Mouse (Mus musculus) G1E (cell line): ENCODE data around the gene Atp8a1. TPM values are rescaled to one million over a fixed set of nuclear protein-coding genes. Genes with fewer than 3 reads are reported as not detected.
A peak's percentile ranks its signal among the peaks of the same experiment; 100 is the strongest.

Experiments used
- ATAC-seq: 2 replicates; pipeline ENCODE4 v1.8.0; 2016; ENCODE audit warnings: mild to moderate bottlenecking; ENCODE audit not compliant: insufficient number of reproducible peaks, poor library complexity, low FRiP score, severe bottlenecking; ENCODE audit errors: extremely low read depth
- DNase-seq: peaks from one replicate; pipeline ENCODE4 v3.0.0; 2012; ENCODE audit warnings: low spot score
- H3K27me3 ChIP-seq: 2 replicates; pipeline ENCODE4 v1.6.1; 2012; ENCODE audit warnings: mild to moderate bottlenecking, low read length, inconsistent platforms; ENCODE audit not compliant: insufficient read depth
- H3K36me3 ChIP-seq: replicated peaks from 2 replicates; pipeline ENCODE3; 2012; ENCODE audit warnings: mild to moderate bottlenecking, inconsistent platforms
- H3K4me1 ChIP-seq: 2 replicates; pipeline ENCODE4 v1.6.1; 2012; ENCODE audit warnings: low read depth, low read length, inconsistent platforms, mixed read lengths; ENCODE audit not compliant: insufficient read depth
- H3K4me3 ChIP-seq: 2 replicates; pipeline ENCODE4 v1.5.1; 2012; ENCODE audit warnings: low read depth, mild to moderate bottlenecking, inconsistent platforms, low read length, moderate library complexity, mixed read lengths
- H3K9me3 ChIP-seq: replicated peaks from 2 replicates; pipeline ENCODE4 v1.6.1; 2012; ENCODE audit warnings: inconsistent platforms
- CTCF ChIP-seq: IDR thresholded peaks from 2 replicates; pipeline ENCODE4 v1.5.1; 2012; ENCODE audit warnings: low read depth, low read length, inconsistent platforms, mixed read lengths
- GATA1 ChIP-seq: IDR thresholded peaks from 2 replicates; pipeline ENCODE4 v1.6.1; 2012; ENCODE audit warnings: borderline replicate concordance, low read length, inconsistent platforms, mixed read lengths
- GATA2 ChIP-seq: IDR thresholded peaks from 2 replicates; pipeline ENCODE4 v1.6.1; 2012; ENCODE audit warnings: low read depth, low read length, inconsistent platforms, borderline replicate concordance
- POLR2AphosphoS5 ChIP-seq: IDR thresholded peaks from 2 replicates; pipeline ENCODE4 v1.6.1; 2012; ENCODE audit warnings: low read depth, low read length, inconsistent platforms; ENCODE audit not compliant: insufficient replicate concordance
- TAL1 ChIP-seq: conservative IDR thresholded peaks from 2 replicates; pipeline ENCODE4 v1.6.1; 2012; ENCODE audit warnings: low read depth, low read length, inconsistent platforms, mixed read lengths
- polyA plus RNA-seq: library from polyadenylated mRNA; stranded (reverse); fragments of >175 nt; gene quantifications from 2 replicates; pipeline ENCODE4 v1.2.3, GENCODE M21; 2012
- total RNA-seq, 2 experiments: library from RNA; stranded (forward) in 1 of 2; stranded (reverse) in 1 of 2; fragments of 200-1000 nt in 1 of 2; fragments of >200 nt in 1 of 2; fragmentation: Nextera tagmentation in 1 of 2; gene quantifications; 2 replicates each; pipeline ENCODE4 v1.2.3; 2014 to 2017

Atp8a1 gene
- total and polyA plus RNA-seq, 3 experiments = 13.5 to 156 (median 75.0) TPM

DNA sequence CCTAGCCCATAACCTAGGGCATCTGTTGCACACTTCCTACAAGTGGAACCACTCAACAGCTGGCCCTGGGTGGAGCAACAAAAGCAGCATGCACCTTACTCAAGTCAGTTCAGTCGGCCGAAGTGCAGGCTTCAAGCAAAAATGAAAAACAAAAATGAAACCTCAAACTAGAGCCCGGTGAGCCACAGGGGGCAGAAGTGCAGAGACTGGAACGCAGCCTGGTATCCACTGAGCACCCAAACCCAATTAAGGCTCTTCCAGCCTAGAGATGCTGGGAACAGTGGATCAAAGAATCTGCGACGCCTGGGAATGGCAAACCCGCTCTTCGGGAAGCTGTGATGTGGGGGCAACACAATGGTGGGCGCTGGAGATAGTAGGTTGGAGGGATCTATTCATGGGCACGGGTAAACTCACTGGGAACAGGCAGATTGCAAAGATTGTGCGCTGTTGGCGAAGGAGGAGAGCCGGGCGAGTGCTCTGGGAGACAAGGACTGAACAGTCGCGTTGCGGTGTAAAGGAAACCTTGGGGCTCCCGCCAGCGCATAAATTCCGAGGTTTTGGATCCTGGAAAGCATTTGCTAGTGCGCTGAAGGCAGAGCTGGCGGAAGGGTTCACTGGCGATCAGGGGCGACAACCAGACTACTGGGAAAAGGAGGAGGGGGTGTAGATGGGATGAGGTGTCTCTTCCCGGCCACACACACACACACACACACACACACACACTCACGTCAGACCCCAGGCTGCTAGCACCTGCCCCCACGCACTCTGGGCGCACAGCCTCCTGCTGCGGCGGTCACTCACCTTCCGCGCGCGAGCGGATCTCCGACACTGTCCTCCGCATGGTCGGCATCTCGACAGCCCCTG, 641 bp downstream of the Atp8a1 start:
- Histone ChIP-seq H3K4me1 (peaks cover 66% of the 10 kb centered on the region), H3K4me3 (peak overlapping the region; percentile 83), H3K36me3 (peaks cover 23% of the 10 kb centered on the region), H3K9me3 (no peaks in the 10 kb centered on the region), H3K27me3 (no peaks in the 10 kb centered on the region)
- no peak for TF ChIP-seq GATA2
- no peak for TF ChIP-seq POLR2AphosphoS5
- TF ChIP-seq CTCF = no peak
- no peak for TF ChIP-seq GATA1
- no peak for TF ChIP-seq TAL1
- ATAC-seq (peak; percentile 5; the same call in 1 of the 2 replicates), DNase-seq (peak; percentile 35)

DNA sequence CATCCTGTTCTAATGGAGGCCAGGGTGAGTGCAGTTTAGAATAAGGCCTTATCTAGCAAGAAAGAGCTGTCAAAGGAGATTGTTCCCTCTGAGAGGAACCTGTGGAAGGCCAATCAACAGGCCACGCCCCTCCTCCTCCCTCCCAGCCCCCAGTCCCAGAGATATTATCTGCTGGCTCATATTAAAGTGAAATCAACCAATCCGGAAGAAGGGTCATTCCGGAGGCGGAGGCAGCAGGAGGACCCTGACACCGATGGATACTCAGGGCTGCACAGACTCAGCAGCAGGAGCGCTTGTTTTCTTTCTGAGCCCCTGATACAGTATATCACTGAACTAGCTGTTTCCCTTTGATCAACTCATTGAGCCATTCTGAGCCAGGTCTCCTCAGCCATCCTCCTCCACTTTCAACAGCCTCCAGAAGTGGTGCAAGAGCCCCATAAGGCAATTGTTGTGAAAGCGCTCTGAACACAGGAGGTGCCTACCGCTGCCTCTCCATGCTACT, 2.0 kb downstream of the Atp8a1 start:
- H3K4me1 ChIP-seq = peaks cover 66% of the 10 kb centered on the region
- H3K27me3 ChIP-seq = no peaks in the 10 kb centered on the region
- H3K9me3 ChIP-seq = no peaks in the 10 kb centered on the region
- peaks cover 29% of the 10 kb centered on the region for H3K36me3 ChIP-seq
- DNase-seq (peak; percentile 63), ATAC-seq (peak; percentile 50)
- TF ChIP-seq CTCF (no peak), GATA2 (no peak), GATA1 (no peak), TAL1 (no peak), POLR2AphosphoS5 (no peak)
- H3K4me3 ChIP-seq = peak overlapping the region; percentile 83

DNA sequence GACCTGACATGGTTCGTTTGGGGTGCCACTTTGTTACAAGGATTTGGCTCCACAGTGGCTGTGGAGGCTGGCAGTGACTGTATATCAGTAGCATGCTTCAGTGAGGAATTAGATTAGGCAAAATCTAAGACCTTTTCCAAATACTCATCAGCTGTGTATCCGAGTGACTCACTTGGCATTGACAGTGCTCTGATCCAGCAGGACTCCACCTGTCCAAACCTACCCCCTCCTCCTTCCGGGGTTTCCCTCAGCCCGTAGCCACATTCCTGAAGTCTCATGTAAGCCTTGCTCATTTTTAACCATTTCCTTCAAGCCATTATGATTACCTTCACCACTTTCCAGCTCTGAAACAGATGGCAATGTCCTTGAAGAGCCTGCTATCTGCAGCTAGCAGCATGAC, 3.2 kb downstream of the Atp8a1 start:
- Histone ChIP-seq H3K9me3 (no peaks in the 10 kb centered on the region), H3K36me3 (peaks cover 35% of the 10 kb centered on the region), H3K4me3 (no peak overlapping the region; the same call in 1 of the 2 replicates), H3K27me3 (no peaks in the 10 kb centered on the region), H3K4me1 (peaks cover 64% of the 10 kb centered on the region)
- ATAC-seq (no peak), DNase-seq (no peak)
- no peak for TF ChIP-seq TAL1
- TF ChIP-seq POLR2AphosphoS5 = no peak
- TF ChIP-seq GATA1 = no peak
- TF ChIP-seq CTCF = no peak

DNA sequence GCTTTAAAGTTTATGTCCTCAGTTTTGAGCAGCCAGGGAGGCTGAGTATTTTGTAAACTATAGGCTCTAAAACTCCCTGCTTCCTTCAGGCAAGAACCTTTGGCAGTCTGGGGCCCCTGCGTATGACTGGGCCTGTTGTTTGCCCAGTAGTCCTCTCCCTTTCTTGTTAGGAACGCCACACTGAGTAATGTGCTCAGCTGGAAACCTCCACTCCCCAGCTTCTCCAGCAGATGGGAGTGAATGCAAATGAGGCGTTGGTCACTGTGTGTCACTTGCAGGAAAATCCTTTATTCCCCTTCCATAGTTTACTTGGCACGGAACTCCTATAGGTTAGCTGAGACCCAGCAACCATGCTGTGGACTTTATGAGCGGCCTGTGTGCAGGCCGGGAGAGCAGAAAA, 4.9 kb downstream of the Atp8a1 start:
- H3K36me3 ChIP-seq = peaks cover 46% of the 10 kb centered on the region
- ATAC-seq (no peak), DNase-seq (no peak)
- H3K4me1 ChIP-seq = peaks cover 51% of the 10 kb centered on the region
- H3K4me3 ChIP-seq = no peak overlapping the region
- H3K27me3 ChIP-seq = no peaks in the 10 kb centered on the region
- no peaks in the 10 kb centered on the region for H3K9me3 ChIP-seq
- TF ChIP-seq GATA1 (no peak), GATA2 (no peak), CTCF (no peak)

DNA sequence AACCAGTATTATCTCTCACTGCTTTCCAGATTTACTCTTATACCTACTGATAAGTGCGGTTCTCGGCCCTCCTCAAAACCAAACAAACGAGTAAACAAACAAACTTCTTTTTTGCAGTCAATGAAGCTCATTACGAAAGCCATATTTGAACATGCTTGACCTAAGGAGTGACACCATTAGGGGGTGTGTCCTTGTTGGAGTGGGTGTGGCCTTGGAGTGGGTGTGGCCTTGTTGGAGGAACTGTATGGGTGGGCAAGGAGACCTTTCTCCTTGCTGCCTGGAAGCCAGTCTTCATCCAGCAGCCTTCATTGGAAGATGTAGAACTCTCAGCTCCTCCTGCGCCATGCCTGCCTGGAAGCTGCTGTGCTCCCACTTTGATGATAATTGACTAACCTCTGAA, 13.4 kb downstream of the Atp8a1 start:
- TF ChIP-seq TAL1 = no peak
- TF ChIP-seq GATA2 = no peak
- no peak for TF ChIP-seq CTCF
- TF ChIP-seq GATA1 = no peak
- no peak for TF ChIP-seq POLR2AphosphoS5
- DNase-seq = no peak
- Histone ChIP-seq H3K27me3 (no peaks in the 10 kb centered on the region), H3K9me3 (no peaks in the 10 kb centered on the region), H3K4me3 (no peak overlapping the region), H3K36me3 (peaks cover 57% of the 10 kb centered on the region), H3K4me1 (peaks cover 28% of the 10 kb centered on the region)
- no peak for ATAC-seq

DNA sequence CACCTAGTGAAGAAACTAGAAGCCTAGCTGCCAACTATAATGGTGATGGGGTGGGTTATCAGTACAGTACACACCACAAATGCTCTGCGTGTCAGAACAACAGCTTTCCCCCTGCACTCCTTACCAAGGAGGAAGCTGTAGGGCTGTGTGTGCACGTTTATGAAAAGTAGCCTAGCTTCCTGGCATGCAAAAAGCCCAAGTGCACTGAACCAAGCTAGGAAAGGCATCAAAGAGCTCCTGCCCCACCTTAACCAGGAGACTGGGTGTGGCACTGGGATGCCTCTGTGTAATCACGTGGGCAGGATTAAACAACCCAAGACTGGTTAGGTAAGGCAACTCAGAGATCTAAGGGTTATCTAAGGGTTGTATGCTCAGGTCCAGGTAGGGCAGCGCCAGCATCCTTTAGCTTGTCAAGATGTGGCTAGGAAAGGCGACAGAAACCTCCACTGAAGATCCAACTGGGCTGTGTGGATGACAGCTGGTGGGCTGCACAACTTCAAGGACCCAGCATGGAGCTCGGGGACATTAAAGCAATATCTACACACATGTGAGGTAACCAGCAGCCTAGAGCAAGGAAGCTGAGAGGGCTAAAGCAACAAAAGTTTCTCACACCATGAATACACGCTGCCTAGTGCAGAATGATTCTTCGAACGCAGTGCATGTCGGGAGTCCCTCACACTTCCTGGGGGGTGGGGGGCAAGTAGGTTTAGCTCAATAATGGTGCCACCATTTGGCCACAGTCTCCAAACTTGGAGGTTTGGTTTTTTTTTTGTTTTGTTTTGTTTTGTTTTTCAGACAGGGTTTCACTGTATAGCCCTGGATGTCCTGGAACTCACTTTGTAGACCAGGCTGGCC, 15.7 kb downstream of the Atp8a1 start:
- Histone ChIP-seq H3K36me3 (peaks cover 45% of the 10 kb centered on the region), H3K9me3 (no peaks in the 10 kb centered on the region), H3K27me3 (no peaks in the 10 kb centered on the region), H3K4me1 (peaks cover 33% of the 10 kb centered on the region), H3K4me3 (no peak overlapping the region)
- ATAC-seq (peak; percentile 64), DNase-seq (no peak)
- no peak for TF ChIP-seq TAL1
